Mouse (Mus musculus): ENCODE measurements at regions not wholly inside any gene's neighbourhood (a gene's known extent, or its start where the extent isn't known, plus 50 kb on each side); places are given as distances from the start of the nearest gene placed in this dataset.

DNA sequence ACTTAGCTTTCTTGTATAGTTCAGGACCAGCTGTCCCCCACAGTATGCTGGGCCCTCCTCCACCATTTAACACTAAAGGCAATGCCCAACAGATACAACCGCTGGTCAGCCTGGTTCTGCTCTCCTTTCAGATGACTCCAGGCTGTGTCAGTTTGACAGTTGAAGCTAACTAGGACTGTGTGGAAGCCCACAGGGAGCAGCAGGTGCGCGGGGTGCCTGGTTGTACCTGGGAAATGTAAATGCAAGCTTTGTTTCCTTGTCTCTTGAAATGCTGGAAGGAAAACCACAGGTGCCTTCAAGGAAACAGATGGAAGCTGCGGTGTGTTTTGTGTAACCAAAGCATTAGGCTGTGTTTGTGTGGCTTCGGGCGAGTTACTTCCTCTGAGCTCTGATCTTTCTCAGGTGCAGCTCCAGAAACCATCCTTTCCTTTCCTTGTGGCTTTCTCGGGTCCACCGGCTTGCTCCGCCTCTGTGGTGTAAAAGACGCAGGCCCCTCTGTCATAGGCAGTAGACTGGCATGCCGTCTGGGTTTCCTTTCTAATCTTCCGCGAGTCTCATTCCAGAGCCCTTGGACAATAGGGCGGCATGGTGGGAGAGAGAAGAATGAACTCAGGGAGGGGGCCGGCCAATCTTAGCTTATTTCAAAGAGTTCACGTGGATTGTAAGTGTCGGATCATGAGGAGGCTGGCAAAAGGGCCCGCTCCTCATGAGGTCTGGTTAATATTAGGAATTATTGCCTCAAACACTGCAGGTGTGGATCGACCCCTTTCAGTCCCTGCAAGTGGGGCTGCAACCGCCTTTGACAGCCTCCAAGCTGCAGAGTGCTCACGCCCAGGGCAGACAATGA, 605.5 kb upstream of the Id2 start:
- Histone ChIP-seq H3K27me3 (ENCODE audit: insufficient read depth, low read length) (no peaks in the 10 kb centered on the region), H3K4me2 (ENCODE audit: low read depth) (peak overlapping the region; percentile 47), H3K9ac (peak overlapping the region; percentile 22; the same call in 1 of the 2 replicates), H3K9me3 (ENCODE audit: low read length) (no peaks in the 10 kb centered on the region), H3K27ac (ENCODE audit: low read depth, low read length) (no peak overlapping the region), H3K36me3 (ENCODE audit: insufficient read depth) (no peaks in the 10 kb centered on the region), H3K4me3 (ENCODE audit: low read depth, low read length) (0 out of 2 replicates have a peak overlapping the region, but pooled peaks have one; percentile 7), H3K4me1 (ENCODE audit: insufficient read depth) (peaks cover 9% of the 10 kb centered on the region; the same call in 1 of the 2 replicates)
- ATAC-seq = peak; percentile 80
- DNase-seq = peak; percentile 34
- WGBS = 10% methylated on average over 21 of the region's 21 CpGs
- no peak for TF ChIP-seq CTCF (IDR thresholded peaks at IDR 0.05; ENCODE audit: low read depth)

- Histone ChIP-seq H3K9ac (no peak overlapping the region), H3K27me3 (ENCODE audit: insufficient read depth, low read length) (no peaks in the 10 kb centered on the region), H3K27ac (ENCODE audit: low read depth, low read length) (no peak overlapping the region), H3K4me2 (ENCODE audit: low read depth) (no peak overlapping the region), H3K4me3 (ENCODE audit: low read depth, low read length) (no peak overlapping the region), H3K36me3 (ENCODE audit: insufficient read depth) (no peaks in the 10 kb centered on the region), H3K9me3 (ENCODE audit: low read length) (no peaks in the 10 kb centered on the region), H3K4me1 (ENCODE audit: insufficient read depth) (no peaks in the 10 kb centered on the region)
- no peak for DNase-seq
- TF ChIP-seq CTCF (IDR thresholded peaks at IDR 0.05; ENCODE audit: low read depth) = no peak
- no peak for ATAC-seq
Measured at GRCm38 (mm10) chr12:25687063-25687462, 590.1 kb upstream of the Id2 start.

GRCm38 (mm10) chr12:25676631-25677030, 579.7 kb upstream of the Id2 start:
- DNase-seq = peak; percentile 63

DNA sequence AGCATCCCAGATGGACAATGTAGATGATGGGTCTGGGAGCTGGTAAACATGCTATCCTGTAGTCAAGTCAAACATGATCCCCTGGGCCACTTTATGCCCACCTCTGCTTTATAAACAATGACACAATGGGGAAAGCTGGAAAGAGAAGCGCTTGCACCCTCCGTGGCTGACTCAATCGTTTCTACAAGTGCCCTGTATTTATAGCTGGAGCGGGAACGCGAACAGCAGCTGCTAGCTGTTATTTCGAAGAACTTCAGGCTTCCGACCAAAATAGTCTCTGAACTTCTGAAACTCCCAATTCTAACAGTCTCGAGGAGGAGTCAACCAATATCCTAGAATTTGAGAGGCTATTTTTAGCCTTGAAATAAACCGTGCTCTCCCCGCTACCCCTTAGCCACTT, 571.4 kb upstream of the Id2 start:
- no peak overlapping the region for H3K4me2 ChIP-seq (ENCODE audit: low read depth)
- DNase-seq (no peak), ATAC-seq (no peak)
- no peaks in the 10 kb centered on the region for H3K36me3 ChIP-seq (ENCODE audit: insufficient read depth)
- no peak overlapping the region for H3K9ac ChIP-seq
- 67% methylated on average over 11 of the region's 11 CpGs for WGBS
- no peaks in the 10 kb centered on the region for H3K9me3 ChIP-seq (ENCODE audit: low read length)
- no peaks in the 10 kb centered on the region for H3K4me1 ChIP-seq (ENCODE audit: insufficient read depth)
- TF ChIP-seq CTCF (IDR thresholded peaks at IDR 0.05; ENCODE audit: low read depth) = no peak
- H3K27me3 ChIP-seq (ENCODE audit: insufficient read depth, low read length) = no peaks in the 10 kb centered on the region
- H3K4me3 ChIP-seq (ENCODE audit: low read depth, low read length) = no peak overlapping the region
- 0 out of 2 replicates have a peak overlapping the region, but pooled peaks have one; percentile 35 for H3K27ac ChIP-seq (ENCODE audit: low read depth, low read length)

More at GRCm38 (mm10) chr12:25676631-25677030, 579.7 kb upstream of the Id2 start:
- no peak overlapping the region for H3K9ac ChIP-seq
- no peaks in the 10 kb centered on the region for H3K27me3 ChIP-seq (ENCODE audit: insufficient read depth, low read length)
- H3K9me3 ChIP-seq (ENCODE audit: low read length) = no peaks in the 10 kb centered on the region
- no peaks in the 10 kb centered on the region for H3K36me3 ChIP-seq (ENCODE audit: insufficient read depth)
- 0 out of 2 replicates have a peak overlapping the region, but pooled peaks have one; percentile 40 for H3K27ac ChIP-seq (ENCODE audit: low read depth, low read length)
- no peak overlapping the region for H3K4me3 ChIP-seq (ENCODE audit: low read depth, low read length)
- TF ChIP-seq CTCF (IDR thresholded peaks at IDR 0.05; ENCODE audit: low read depth) = no peak
- WGBS = 57% methylated on average over 11 of the region's 11 CpGs
- ATAC-seq = peak; percentile 43; the same call in 1 of the 2 replicates
- H3K4me2 ChIP-seq (ENCODE audit: low read depth) = no peak overlapping the region
- no peaks in the 10 kb centered on the region for H3K4me1 ChIP-seq (ENCODE audit: insufficient read depth)

GRCm38 (mm10) chr12:25654456-25654855, 557.5 kb upstream of the Id2 start:
- no peaks in the 10 kb centered on the region for H3K27me3 ChIP-seq (ENCODE audit: insufficient read depth, low read length)
- no peaks in the 10 kb centered on the region for H3K4me1 ChIP-seq (ENCODE audit: insufficient read depth)
- no peak overlapping the region for H3K4me2 ChIP-seq (ENCODE audit: low read depth)
- TF ChIP-seq CTCF (IDR thresholded peaks at IDR 0.05; ENCODE audit: low read depth) = no peak
- no peak overlapping the region for H3K9ac ChIP-seq
- no peaks in the 10 kb centered on the region for H3K9me3 ChIP-seq (ENCODE audit: low read length)
- H3K36me3 ChIP-seq (ENCODE audit: insufficient read depth) = no peaks in the 10 kb centered on the region
- DNase-seq (no peak), ATAC-seq (no peak)
- no peak overlapping the region for H3K27ac ChIP-seq (ENCODE audit: low read depth, low read length)
- H3K4me3 ChIP-seq (ENCODE audit: low read depth, low read length) = no peak overlapping the region
- WGBS = 95% methylated on average over 5 of the region's 5 CpGs

DNA sequence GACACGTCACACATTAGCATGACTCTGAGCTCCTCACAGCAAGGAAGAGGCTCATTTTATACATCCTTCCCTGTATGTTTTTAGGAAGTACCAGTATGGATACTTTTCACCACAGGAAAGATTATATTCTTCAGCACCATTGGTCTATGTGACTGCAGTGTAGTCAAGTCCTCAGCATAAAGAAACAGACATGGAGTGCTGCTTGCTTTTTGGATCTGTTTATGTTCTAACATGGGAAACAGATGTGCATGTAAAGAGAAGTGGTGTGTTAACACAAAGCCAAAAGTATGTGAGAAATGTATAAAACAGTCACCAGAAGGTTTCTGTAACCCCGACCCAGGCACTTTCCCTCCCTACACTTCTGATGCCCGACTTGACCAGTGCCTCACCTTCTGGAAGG, 553.3 kb upstream of the Id2 start:
- no peak for DNase-seq
- no peak for TF ChIP-seq CTCF (IDR thresholded peaks at IDR 0.05; ENCODE audit: low read depth)
- H3K4me1 ChIP-seq (ENCODE audit: insufficient read depth) = no peaks in the 10 kb centered on the region
- no peak overlapping the region for H3K4me2 ChIP-seq (ENCODE audit: low read depth)
- no peak overlapping the region for H3K4me3 ChIP-seq (ENCODE audit: low read depth, low read length)
- no peaks in the 10 kb centered on the region for H3K27me3 ChIP-seq (ENCODE audit: insufficient read depth, low read length)
- H3K27ac ChIP-seq (ENCODE audit: low read depth, low read length) = no peak overlapping the region
- H3K9ac ChIP-seq = no peak overlapping the region
- no peaks in the 10 kb centered on the region for H3K36me3 ChIP-seq (ENCODE audit: insufficient read depth)
- no peaks in the 10 kb centered on the region for H3K9me3 ChIP-seq (ENCODE audit: low read length)
- no peak for ATAC-seq
- WGBS = 80% methylated on average over 3 of the region's 3 CpGs

- Histone ChIP-seq H3K9ac (no peak overlapping the region), H3K9me3 (ENCODE audit: low read length) (no peaks in the 10 kb centered on the region), H3K4me2 (ENCODE audit: low read depth) (no peak overlapping the region), H3K27me3 (ENCODE audit: insufficient read depth, low read length) (no peaks in the 10 kb centered on the region), H3K4me1 (ENCODE audit: insufficient read depth) (no peaks in the 10 kb centered on the region), H3K4me3 (ENCODE audit: low read depth, low read length) (no peak overlapping the region), H3K27ac (ENCODE audit: low read depth, low read length) (no peak overlapping the region), H3K36me3 (ENCODE audit: insufficient read depth) (no peaks in the 10 kb centered on the region)
- TF ChIP-seq CTCF (IDR thresholded peaks at IDR 0.05; ENCODE audit: low read depth) = no peak
- DNase-seq = no peak
- ATAC-seq = no peak
Measured at GRCm38 (mm10) chr12:25628081-25628480, 531.1 kb upstream of the Id2 start.

All from forebrain, postnatal 0 days (tissue).